Mouse (Mus musculus) gonadal fat pad, adult 2 months (tissue): ENCODE measurements around the gene Adat3. TPM values are rescaled to one million over a fixed set of nuclear protein-coding genes. Genes with fewer than 3 reads are reported as not detected.
"Not testable (repeated sequence)": the region's sequence is repeated elsewhere in the genome, so short reads cannot be mapped to it uniquely, and the experiment has no call there.

Experiments used
- DNase-seq: peaks from one replicate; pipeline ENCODE4 v3.0.0-alpha.2; 2012; ENCODE audit warnings: low read depth
- polyA plus RNA-seq: library from polyadenylated mRNA; depleted of rRNA; stranded (reverse); fragments of >200 nt; gene quantifications from 2 replicates; pipeline ENCODE4 v1.2.3, GENCODE M21; 2012

Gene Adat3
- polyA plus RNA-seq, 1 experiment, result 9.5 TPM

DNA sequence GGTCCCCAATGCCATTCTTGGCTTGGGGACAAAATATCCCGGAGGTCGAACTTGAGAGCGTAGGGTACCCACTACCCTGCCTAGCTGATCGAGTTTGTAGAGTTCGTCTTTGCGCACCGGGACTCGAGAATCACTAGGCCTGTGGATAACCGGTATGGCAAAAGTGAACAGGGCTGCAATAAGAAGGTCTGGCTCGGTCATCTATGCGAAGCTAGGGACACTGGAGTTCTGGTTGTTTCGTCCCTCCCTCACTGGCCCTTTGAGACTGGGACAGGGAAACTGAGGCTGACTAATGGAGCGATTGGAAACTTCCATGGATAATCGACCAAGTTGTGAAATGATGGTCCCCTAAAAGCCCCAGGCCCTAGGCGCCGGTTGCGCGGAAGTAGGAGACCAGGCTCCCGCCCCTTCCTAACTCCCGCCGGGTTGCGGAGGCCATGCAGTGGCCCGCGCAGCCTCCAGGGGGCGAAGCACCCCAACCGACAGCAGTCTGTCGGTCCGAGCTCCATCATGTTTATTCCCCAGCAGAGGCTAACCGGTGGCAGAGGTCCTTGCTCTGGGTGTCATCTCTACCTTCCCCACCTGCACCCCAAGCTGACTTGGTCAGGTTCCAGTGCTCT lies 24.4 kb upstream of the Adat3 start:
- DNase-seq, result no peak

DNA sequence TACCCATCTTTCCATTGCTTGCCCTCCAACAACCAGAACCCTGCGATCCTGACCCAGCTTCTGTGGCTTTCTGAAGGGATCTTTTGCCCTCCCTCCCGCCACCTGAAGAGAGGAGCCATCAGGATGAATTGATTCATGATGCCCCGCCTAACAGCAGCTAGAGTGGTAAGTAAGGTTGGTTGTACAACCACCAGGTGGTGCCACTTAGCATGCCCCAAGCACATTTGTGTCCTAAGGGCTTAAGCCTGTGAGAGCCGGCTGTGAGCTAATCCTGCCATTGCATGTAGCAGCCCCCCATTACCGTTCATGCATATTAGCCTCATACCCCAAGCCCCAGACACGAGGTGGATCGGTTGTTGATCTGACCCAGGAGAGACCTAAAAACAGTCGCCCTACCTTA lies 23.8 kb upstream of the Adat3 start:
- DNase-seq, result no peak

DNA sequence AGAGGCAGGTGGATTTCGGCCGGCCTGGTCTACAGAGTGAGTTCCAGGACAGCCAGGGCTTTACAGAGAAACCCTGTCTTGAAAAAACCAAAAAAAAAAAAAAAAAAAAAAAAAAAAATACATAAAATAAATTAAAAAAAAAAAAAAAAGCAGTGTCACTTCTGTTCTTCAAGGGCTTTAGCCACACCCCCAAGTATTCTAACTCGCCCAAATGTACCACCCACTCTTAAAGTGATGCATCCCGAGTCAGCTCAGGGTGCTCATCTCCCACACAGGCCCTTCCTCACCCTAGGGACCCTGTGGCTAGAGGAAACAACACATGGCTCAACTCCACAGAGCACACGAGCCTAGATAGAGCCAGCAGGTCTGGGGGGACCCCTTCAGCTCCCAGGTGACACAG lies 19.6 kb upstream of the Adat3 start:
- no peak for DNase-seq

DNA sequence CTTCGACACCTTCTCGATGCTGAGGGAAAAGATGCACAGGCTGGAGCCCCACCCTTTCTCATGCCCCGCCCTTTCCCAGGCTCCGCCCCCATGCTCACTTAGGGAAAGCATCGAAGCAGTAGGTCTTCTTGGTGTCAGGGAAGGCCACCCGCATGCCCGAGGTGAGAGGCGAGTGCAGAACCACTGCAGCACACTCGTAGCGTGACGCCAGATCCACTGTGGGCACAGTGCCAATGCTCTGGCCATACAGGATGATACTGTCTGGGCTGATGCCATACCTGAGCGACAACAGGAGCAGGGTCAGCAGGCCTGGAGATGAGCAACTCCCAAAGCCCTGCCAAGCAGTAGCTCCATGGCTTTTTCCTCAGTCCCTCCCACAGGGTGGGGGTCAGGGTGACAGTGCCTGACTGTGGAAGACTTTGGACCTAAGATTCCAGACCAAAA lies 18.6 kb upstream of the Adat3 start:
- DNase-seq, result no peak

DNA sequence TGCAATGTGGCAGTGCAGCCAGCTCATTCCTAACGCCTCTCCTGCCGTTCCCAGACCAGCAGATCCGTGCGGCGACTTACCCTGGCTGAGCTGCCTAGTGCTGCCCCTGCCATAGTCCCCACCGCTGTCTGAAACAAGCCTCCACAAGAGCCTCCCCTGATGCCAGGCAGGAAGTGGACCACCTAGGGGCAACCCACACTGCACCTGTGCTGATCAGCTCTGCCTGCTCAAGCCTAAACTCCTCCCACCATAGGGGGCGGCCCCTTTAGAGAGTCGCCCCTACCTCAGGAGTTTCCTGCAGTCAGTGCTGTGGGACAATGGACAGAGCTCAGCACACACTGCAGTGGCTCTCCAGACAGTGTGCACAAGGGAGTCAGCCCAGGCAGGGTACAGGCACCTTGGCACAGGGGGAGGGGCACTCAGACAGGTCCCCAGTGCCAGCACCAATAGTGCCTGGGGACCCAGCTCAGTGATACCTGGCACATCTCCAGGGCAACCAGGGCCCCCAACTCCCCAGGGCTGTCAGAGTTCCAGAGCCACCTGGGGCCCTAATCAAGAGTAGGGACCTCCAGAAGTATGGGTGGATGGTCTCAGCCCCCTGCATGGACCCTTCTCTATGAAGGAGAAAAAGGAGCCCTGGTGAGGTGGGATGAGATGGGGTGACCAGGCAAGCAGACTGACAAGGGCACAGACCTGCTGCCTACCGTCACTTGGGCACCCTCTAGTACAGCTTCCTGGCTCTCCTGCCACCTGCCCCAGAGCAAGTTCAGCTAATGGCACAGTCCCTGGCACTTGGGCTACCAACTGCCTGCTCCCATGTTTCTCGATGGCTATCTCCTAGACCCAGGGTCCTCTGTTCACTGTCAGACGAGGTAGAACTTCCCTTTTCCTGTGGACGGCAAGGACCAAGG lies 17.8 kb upstream of the Adat3 start:
- no peak for DNase-seq

DNA sequence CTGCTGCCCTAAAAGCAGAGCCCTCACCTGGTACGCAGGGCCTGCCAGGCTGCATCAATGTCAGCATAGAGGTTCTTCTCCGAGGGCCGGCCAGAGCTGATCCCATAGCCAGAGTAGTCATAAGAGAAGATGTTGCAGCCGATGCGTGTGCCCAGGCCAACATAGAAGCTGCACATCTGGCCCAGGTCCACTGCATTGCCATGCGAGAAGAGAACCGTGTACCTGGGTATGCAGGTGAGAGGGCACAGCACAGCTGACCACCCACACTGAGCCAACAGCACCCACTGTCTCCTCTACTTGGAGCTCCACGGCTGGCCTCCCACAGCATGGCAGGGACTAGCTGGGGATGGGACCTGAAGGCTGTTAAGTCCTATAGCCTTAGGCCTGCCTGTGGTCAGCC lies 17.1 kb upstream of the Adat3 start:
- DNase-seq, result no peak

DNA sequence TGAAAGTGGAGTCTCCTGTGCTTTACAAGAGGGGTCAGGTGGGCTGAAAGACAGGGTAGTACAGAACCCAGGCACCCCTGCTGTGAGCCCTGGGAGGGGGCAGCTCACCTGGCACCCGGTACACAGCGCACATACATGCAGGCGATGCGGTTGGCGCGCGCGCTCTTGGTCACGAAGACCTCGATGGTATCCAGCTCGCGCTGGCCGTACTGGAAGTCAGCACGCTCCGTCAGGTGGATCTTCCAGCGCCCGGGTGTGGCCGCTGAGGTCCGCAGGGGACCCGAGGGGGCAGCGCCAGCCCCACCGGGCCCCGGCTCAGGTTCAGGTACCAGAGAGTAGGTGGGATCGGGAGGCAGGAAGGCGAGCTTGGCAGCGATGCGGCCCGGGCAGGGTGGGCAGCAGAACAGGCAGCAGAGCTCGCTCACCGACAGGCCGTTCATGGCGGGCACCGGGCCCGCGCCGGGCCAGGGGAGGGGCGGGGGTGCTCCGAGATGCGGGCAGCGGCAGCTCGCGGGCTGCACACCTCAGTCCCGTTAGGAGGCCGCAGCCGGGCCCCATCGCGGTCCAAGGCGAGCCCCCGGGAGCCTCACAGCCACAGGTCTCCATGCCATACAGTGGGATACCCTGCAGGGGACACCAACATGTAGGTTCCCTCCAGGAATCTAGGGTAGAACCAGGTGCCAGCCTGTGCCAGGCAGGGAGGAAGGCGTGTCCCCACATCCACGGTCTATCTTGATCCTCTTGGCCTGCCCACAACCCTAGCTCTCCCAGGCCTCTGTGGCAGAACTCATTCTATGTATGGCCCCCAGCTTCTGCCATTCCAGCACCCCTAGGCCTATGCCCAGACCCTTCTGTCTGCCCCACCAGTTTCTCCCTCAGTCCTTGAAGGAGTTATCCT lies 16.0 kb upstream of the Adat3 start:
- no peak for DNase-seq

DNA sequence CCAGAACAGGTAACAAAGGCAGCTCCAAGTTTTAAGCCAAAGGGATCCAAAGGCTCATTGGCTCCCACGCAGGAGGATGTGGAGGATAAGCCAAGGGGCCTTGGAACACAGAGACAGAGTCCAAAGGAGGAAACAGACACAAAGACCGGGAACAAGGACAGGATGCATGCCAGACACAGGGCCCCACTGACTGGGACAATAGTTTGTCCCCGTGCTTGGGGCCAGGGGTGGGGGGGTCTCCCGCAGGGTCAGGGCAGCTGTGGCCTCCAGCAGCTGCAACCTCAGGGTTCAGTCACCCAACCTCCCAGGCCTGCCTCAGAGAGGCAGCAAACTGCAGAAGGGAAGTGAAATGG lies 15.4 kb upstream of the Adat3 start:
- no peak for DNase-seq

DNA sequence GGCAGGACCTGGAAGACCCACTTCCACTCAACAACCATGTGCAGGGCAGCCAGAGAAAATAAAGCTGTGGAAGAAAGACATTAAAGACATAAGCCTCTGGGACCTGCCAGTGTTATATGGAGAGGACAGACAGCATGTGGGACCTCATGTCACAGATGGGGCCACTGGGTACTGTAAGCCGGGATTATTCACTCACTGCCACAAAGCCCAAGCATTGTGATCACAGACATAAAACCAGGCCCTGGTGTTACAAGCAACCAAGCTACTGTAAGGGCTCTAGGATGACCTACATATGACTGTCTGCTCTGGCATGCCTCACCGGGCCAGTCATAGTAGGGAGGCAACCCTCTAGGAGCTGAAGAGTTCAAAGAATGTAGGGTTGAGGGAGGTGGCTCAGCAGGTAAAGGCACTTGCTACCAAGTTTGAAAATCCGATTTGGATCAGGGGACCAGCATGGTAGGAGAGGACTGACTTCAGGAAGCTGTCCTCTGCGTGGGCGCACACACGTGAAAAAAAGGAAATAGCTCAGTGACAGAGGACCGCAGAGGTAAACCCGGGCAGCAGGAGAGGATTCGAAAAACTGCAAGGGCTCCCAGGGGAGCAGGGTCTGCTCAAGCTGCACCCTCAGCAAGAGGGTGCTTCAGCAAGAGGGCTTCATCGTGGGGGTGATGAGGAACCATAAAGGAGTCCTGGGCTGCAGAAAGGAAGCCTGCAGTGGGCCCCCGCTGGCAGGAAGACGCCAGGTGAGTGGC lies 13.4 kb upstream of the Adat3 start:
- no peak for DNase-seq

DNA sequence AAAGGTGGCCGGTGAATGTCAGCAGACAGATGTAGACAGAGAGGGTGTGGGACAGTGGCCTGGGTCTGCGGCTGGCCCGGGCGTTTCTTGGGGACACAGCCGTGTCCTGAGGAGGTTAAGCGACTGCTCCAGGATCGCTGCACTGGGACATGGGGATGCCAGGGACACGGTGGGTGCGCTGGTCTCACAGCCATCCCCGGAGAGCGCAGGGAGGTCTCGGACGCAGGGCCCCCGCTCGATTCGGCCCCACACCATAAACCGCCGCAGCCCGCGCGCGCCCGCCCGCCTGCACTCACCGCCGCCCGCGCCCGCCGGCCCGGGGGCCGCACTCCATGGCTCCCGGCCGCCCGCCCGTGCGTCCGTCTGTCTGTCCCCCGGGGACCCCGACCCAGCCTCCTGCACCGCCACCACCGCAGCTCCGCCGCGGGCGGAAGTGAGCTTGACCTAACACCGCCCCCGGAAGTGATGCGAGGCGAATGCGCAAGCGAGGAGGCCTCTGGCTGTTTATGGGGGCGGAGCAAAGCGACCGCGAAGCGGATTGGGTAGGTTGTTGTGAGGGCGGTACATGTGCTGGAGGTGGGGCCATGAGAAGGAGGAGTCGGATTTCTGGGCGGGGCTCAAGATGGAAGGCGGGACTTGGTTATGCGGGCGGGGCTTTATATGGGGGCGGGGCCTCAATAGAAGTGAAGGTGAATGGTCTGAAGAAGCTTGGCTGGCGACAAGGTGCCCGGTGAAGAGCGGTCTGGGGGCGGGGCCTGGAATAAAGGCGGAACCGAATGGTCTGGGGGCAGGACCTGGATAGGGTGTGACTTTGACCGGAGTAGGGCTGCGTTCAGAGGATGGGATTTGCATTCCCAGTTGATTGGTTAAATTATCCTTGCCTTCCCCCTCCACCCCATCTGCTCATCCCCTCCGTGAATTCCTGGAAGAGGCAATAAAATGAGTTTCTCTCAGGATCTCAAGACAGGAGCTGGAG lies 12.5 kb upstream of the Adat3 start, which contains the start of gene Abhd17a:
Abhd17a (minus strand) TSS at position 463 of the 976 bp plus-strand sequence.
- no peak for DNase-seq

DNA sequence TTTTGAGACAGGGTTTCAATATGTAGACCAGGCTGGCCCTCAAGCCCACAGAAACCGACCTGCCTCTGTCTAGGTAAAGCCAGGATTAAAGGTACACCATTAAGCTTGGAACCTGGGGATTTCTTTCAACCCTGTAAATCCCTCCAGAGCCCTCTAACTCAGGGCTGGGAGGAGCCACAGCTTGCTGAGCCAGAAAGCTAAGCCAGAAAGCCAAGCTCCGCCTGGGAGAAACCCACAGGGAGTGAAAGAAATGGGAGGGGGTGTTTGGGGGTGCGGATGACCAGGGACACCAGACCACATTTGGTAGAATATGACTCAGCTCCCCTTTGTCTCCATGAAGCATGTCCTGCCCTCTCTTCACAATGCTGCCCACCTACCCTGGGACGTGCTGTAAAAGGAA lies 6.4 kb upstream of the Adat3 start:
- DNase-seq, result no peak

DNA sequence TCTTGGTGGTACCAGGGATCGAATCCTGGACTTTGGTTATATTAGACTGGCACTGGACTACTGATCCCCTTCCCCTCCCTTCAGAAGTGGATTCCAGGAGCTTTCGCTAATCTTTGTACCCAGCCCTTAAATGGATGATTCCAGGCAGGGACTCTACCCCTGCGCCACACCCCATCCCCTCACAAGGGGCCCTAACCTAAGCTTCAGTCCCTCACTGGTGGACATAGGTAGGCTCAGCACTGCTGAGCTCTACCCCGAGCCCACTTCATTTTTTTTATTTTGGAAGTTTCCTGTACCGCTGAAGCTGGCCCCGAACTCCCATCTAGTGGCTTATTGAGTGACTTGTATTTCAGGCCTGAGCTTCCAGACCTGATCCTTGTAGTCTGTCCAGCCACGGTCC lies 684 bp downstream of the Adat3 start:
- no peak for DNase-seq

DNA sequence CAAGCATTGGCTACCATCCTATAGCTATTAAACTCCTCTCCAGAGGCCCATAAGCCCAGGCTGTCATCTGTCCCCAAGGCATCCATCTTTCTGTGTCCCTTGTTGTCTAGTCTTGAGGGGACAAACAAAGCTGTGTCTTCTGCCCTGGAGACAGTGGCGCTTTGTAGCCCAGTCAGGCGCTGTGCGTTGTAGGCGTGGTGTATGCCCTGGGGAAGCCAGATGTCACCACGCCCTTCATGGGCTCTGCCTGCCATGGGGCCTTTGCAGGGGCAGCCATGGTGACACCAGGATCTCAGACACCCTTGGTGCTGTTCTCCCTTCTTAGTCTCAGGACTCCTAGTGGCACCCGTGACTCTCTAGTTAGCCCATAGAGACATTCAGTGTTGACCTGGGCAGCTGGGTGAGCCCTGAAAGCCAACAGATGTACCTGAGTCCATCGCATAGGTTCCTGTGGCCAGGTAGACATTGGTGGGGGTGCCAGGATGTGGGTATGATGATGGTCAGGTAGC lies 1.4 kb downstream of the Adat3 start:
- no peak for DNase-seq

DNA sequence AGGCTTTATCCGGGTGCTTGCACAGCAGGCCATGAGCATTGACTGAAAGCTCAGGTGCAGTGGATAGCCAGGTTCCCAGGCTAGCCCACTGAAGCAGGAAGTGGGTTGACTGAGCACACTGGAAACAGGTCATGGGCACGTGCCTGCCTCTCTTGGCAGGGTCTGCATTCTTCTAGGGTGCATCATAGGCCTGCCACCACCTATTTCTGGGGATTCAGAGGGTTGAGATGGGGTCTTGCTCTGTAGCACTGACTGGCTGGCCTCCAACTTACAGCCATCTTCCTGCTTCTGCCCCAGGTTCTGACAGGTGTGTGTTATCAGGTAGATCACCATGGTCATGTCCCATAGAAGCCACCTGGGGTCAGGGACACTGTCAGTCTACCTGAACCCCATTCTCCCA lies 2.3 kb downstream of the Adat3 start:
- DNase-seq, result no peak

DNA sequence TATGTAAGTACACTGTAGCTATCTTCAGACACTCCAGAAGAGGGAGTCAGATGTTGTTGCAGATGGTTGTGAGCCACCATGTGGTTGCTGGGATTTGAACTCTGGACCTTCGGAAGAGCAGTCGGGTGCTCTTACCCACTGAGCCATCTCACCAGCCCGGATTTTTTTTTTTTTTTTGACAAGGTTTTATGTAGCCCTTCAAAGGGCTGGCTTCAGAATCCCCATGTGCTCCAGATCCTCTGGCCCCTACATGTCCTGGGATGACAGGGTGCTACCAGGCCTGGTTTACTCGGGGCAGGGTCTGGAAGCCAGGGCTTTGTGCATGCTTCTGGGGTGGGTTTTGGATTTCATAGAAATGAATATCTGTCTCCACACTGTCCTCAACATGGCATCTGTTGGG lies 3.0 kb downstream of the Adat3 start, which contains the start of gene Gm49322:
Gm49322 (plus strand) TSS at position 301 of the 400 bp plus-strand sequence.
- DNase-seq, result not testable (repeated sequence)

DNA sequence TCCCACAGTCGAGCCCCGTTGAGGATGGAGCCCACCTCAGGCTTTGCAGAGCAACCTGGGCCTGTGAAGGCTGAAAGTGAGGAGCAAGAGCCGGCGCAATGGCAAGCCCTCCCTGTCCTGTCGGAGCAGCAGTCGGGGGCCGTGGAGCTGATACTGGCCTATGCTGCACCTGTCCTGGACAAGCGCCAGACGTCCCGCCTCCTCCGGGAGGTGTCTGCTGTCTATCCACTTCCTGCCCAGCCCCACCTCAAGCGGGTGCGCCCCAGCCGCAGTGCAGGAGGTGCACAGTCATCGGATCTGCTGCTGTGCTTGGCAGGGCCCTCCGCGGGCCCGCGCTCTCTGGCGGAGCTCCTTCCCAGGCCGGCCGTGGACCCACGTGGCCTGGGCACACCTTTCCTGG lies 3.6 kb downstream of the Adat3 start:
- DNase-seq, result no peak

DNA sequence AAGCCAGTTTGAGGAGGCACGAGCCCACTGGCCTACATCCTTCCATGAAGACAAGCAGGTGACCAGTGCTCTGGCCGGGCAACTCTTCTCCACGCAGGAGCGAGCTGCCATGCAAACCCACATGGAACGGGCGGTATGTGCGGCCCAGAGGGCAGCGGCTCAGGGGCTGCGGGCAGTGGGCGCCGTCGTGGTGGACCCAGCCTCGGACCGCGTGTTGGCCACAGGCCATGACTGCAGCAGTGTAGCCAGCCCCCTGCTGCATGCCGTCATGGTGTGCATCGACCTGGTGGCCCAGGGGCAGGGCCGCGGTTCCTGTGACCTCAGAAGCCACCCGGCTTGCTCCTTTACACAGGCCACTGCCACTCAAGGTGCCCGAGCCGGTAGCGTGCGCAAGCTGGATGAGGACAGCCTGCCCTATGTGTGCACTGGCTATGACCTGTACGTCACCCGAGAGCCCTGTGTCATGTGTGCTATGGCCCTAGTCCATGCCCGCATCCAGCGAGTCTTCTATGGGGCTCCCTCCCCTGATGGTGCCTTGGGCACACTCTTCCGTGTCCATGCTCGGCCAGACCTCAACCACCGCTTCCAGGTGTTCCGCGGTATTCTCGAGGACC lies 4.2 kb downstream of the Adat3 start:
- no peak for DNase-seq

DNA sequence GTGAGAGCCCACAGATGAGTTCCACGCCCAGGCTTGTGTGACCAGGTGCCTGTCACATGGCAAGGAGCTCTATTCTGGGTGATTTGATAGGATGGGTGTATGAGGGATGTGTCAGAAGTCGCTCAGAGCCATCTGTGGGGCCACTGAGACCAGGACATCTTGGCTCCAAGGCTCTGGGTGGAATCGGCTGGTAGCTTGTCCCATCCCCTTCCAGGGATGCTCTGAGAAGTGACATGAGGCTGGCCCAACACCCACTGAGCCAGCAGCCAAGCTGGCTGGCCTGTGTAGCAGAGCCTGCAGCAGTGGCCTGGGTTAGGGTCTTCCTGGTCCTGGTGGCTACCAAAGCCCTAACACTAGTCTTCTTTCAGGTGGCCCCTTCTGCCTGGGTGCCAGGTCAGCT lies 5.8 kb downstream of the Adat3 start:
- DNase-seq, result no peak

DNA sequence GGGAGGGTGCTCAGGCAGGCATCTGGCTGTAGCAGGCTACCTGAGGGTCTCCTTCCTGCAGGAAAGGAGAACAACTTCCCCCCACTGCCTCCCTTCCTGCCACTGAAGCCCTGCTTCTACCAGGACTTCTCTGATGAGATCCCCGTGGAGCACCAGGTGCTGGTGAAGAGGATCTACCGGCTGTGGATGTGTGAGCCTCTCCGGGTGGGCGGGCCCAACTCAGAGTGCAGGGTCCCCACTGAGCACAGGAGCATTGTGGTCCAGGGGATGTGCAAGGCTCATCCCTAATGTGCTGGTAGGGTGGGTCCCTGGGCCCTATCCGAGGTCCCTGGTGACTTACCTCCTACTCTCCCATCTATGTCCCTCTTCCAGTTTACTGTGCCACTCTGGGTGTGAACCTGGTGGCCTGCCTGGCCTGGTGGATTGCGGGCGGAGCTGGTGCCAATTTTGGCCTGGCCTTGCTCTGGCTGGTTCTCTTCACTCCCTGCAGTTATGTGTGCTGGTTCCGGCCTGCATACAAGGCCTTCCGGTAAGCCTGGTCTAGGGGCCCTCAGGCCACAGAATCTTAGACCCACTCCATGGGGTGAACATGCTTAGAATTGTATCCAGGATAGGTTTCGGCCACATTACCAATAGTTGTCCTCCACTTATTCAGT lies 6.7 kb downstream of the Adat3 start:
- DNase-seq, result no peak
